Mouse (Mus musculus): ENCODE results near the gene Tnfrsf14. TPM values are rescaled to one million over a fixed set of nuclear protein-coding genes. Genes with fewer than 3 reads are reported as not detected.
A peak's percentile ranks its signal among the peaks of the same experiment; 100 is the strongest.

Tnfrsf14 gene
- polyA plus RNA-seq, 1 experiment from 2014 or later, result 1.1 TPM

GRCm38 (mm10) chr4:154960690-154961225 is 32.4 kb upstream of the Tnfrsf14 start, which contains the start of gene Hes5:
TSS of gene Hes5 (plus strand) at chr4:154960923.
- peak within 1 kb of the TSS; percentile 33; the same call in 1 of the 2 replicates for H3K9ac ChIP-seq
- H3K4me2 ChIP-seq, result peak within 1 kb of the TSS; percentile 88
- WGBS, result under 1% methylated on average over 65 of the region's 65 CpGs
- no peaks in the 10 kb centered on the region for H3K36me3 ChIP-seq
- peaks cover 73% of the 10 kb centered on the region for H3K27me3 ChIP-seq
- ATAC-seq (ENCODE audit: insufficient number of reproducible peaks, low FRiP score, low TSS enrichment, low read depth), result no peak
- peaks cover 59% of the 10 kb centered on the region for H3K4me1 ChIP-seq
- no peaks in the 10 kb centered on the region for H3K9me3 ChIP-seq
- H3K4me3 ChIP-seq, result peak within 1 kb of the TSS; percentile 44
- no peak within 1 kb of the TSS for H3K27ac ChIP-seq

DNA sequence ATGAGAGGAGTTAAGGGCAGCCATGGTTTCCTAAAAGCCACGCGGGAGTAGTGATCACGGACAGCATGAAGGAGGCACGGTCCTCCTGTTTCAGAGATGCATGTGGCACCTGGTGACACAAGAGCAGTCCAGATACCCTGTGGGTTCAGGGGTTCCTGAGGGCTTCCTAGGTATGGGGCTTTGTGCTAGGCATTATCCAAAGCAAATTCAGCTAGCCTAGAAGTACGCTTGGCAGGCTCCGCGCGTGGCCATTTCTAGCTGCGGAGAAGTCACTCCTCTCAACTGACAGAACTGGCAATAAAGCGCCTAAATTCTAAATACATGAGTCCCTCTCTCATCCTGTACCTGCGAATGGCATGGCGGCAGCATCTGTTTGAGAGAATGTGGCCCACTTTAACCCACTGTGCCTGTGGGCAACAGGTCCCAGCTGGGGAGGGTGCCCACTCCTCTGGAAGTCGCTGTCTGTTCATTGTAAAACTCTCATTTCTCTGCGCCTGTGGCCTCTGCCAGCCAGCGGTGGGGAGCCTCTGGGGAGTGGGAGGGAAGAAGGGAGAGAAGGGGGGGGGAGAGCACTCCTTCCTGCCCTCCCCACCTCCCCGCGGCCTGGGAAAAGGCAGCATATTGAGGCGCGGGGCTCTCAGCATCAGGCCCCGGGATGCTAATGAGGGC is 31.8 kb upstream of the Tnfrsf14 start:
- Histone ChIP-seq H3K9ac (0 out of 2 replicates have a peak overlapping the region, but pooled peaks have one; percentile 33), H3K4me3 (peak overlapping the region; percentile 44), H3K27ac (no peak overlapping the region), H3K27me3 (peaks cover 75% of the 10 kb centered on the region), H3K9me3 (no peaks in the 10 kb centered on the region), H3K4me1 (peaks cover 53% of the 10 kb centered on the region), H3K36me3 (no peaks in the 10 kb centered on the region), H3K4me2 (peak overlapping the region; percentile 88)
- whole genome bisulfite sequencing, result 26% methylated on average over 20 of the region's 20 CpGs
- no peak for ATAC-seq (ENCODE audit: insufficient number of reproducible peaks, low FRiP score, low TSS enrichment, low read depth)

- no peaks in the 10 kb centered on the region for H3K9me3 ChIP-seq
- no peak for ATAC-seq (ENCODE audit: insufficient number of reproducible peaks, low FRiP score, low TSS enrichment, low read depth)
- H3K4me3 ChIP-seq, result 0 out of 2 replicates have a peak overlapping the region, but pooled peaks have one; percentile 0
- no peak overlapping the region for H3K27ac ChIP-seq
- no peak overlapping the region for H3K9ac ChIP-seq
- H3K4me2 ChIP-seq, result peak overlapping the region; percentile 24
- peaks cover 89% of the 10 kb centered on the region for H3K27me3 ChIP-seq
- WGBS, result 15% methylated on average over 8 of the region's 8 CpGs
- H3K4me1 ChIP-seq, result peaks cover 44% of the 10 kb centered on the region
- H3K36me3 ChIP-seq, result no peaks in the 10 kb centered on the region
Measured at GRCm38 (mm10) chr4:154958621-154959020, 30.3 kb upstream of the Tnfrsf14 start.

- 3% methylated on average over 15 of the region's 15 CpGs for WGBS
Measured at GRCm38 (mm10) chr4:154958171-154958570, 29.8 kb upstream of the Tnfrsf14 start.

DNA sequence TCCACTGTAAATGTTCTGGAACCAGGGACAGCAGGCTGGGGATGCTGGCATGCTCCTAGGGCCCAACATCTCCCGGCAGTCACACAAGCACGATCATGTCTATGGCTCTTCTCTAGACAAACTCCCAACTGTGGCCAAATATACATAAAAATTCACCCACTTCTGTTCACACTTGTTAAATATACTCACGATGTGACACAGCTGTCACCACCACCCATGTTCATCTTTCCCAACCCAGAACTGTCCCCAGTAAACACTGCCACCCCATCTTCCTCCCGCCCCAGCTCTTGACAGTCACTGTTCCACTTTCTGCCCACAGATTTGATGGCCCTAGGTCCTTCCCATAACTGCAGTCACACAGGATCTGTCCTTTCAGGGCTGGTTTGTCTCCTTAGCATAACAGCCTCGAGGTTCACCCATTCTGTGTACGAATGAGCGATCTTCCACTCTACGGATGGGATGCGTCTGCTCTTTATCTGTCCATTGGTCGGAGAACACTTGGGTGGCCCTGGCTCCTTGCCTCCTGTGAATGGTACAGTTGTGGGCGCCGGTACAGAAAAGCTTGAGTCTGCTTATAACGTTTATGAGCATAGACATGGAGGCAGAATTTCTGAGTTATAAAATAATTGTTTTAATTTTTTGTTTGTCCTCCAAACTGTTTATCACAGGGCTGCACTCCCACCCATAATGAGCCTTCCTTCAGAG is 29.1 kb upstream of the Tnfrsf14 start:
- no peaks in the 10 kb centered on the region for H3K9me3 ChIP-seq
- H3K4me1 ChIP-seq, result peaks cover 43% of the 10 kb centered on the region
- peaks cover 90% of the 10 kb centered on the region for H3K27me3 ChIP-seq
- H3K36me3 ChIP-seq, result no peaks in the 10 kb centered on the region
- H3K4me2 ChIP-seq, result no peak overlapping the region
- H3K27ac ChIP-seq, result no peak overlapping the region
- no peak overlapping the region for H3K4me3 ChIP-seq
- H3K9ac ChIP-seq, result no peak overlapping the region
- 51% methylated on average over 13 of the region's 13 CpGs for whole genome bisulfite sequencing
- no peak for ATAC-seq (ENCODE audit: insufficient number of reproducible peaks, low FRiP score, low TSS enrichment, low read depth)

More at GRCm38 (mm10) chr4:154958171-154958570, 29.8 kb upstream of the Tnfrsf14 start:
- H3K4me3 ChIP-seq, result 0 out of 2 replicates have a peak overlapping the region, but pooled peaks have one; percentile 0
- H3K27me3 ChIP-seq, result peaks cover 90% of the 10 kb centered on the region
- peak overlapping the region; percentile 24 for H3K4me2 ChIP-seq
- H3K4me1 ChIP-seq, result peaks cover 40% of the 10 kb centered on the region
- no peaks in the 10 kb centered on the region for H3K9me3 ChIP-seq
- H3K9ac ChIP-seq, result no peak overlapping the region
- no peak overlapping the region for H3K27ac ChIP-seq
- no peaks in the 10 kb centered on the region for H3K36me3 ChIP-seq
- ATAC-seq (ENCODE audit: insufficient number of reproducible peaks, low FRiP score, low TSS enrichment, low read depth), result peak; percentile 36; the same call in 1 of the 2 replicates

DNA sequence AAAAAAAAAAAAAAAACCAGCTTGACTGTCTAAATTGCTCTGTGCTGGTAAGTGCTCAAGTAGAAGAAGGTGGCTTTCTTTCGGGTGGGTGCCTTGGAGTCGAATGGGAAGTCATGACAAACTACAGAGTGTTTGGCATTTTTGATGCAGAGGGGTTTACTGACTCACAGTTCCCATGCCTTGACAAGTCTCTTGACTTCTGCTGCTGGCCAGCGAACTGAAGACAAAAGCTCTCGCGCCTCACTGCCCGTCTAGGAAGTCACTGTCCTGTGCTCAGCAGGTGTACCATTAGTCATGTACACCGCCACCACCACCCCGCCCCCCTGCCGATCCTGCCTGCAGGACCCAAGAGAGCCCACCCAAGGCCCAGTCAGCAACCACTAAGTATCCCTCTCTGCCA is 28.2 kb upstream of the Tnfrsf14 start:
- Histone ChIP-seq H3K9ac (no peak overlapping the region), H3K27me3 (peaks cover 90% of the 10 kb centered on the region), H3K27ac (no peak overlapping the region), H3K4me3 (no peak overlapping the region), H3K4me2 (no peak overlapping the region), H3K4me1 (peaks cover 39% of the 10 kb centered on the region), H3K36me3 (no peaks in the 10 kb centered on the region), H3K9me3 (no peaks in the 10 kb centered on the region)
- ATAC-seq (ENCODE audit: insufficient number of reproducible peaks, low FRiP score, low TSS enrichment, low read depth), result no peak
- 56% methylated on average over 9 of the region's 9 CpGs for WGBS

DNA sequence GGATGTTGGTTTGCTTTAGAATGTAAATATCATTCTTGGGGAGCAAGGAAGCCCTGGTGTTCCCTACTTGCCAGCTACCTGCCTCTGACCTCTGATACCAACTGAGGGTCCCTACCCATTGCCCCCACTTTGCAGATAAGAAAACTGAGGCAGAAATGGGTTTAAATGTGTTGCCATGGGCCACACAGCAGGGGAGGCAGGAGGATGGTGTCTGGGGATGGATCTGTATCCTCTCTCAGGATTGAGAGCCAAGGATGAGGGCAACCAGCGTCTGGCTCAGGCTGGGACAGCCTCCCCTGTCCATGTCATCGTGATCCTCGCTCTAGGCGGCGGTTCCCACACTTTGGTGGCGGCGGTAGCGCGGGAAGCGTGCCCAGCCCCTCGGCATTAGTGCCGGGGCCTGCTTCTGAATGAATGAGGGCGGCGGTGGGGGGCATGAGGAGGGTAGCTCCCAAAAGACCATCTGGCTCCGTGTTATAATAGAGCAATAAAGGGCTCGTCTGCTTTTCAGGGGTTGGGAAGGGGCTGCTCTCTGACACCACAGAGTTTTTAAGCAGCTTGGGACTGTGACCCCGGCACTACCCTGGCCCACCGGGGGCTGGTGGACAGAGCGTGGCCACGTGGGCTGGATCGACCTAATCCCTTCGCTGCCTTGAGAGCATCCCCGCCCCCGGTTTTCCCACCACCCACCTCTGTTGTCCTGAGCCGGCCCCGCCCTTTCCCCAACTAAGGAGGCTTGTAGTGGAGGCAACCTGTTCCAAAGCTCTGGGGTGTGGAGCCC is 24.3 kb upstream of the Tnfrsf14 start:
- ATAC-seq (ENCODE audit: insufficient number of reproducible peaks, low FRiP score, low TSS enrichment, low read depth), result no peak
- H3K4me2 ChIP-seq, result no peak overlapping the region
- H3K9ac ChIP-seq, result no peak overlapping the region
- no peaks in the 10 kb centered on the region for H3K36me3 ChIP-seq
- peaks cover 83% of the 10 kb centered on the region for H3K27me3 ChIP-seq
- no peaks in the 10 kb centered on the region for H3K9me3 ChIP-seq
- no peak overlapping the region for H3K27ac ChIP-seq
- WGBS, result 2% methylated on average over 26 of the region's 26 CpGs
- no peak overlapping the region for H3K4me3 ChIP-seq
- H3K4me1 ChIP-seq, result peaks cover 18% of the 10 kb centered on the region

- H3K4me1 ChIP-seq, result peaks cover 28% of the 10 kb centered on the region
- peaks cover 62% of the 10 kb centered on the region for H3K27me3 ChIP-seq
- no peak for ATAC-seq (ENCODE audit: insufficient number of reproducible peaks, low FRiP score, low TSS enrichment, low read depth)
- H3K9ac ChIP-seq, result no peak overlapping the region
- H3K4me3 ChIP-seq, result no peak overlapping the region
- WGBS, result 10% methylated on average over 16 of the region's 16 CpGs
- H3K9me3 ChIP-seq, result no peaks in the 10 kb centered on the region
- no peak overlapping the region for H3K27ac ChIP-seq
- 0 out of 2 replicates have a peak overlapping the region, but pooled peaks have one; percentile 5 for H3K4me2 ChIP-seq
- no peaks in the 10 kb centered on the region for H3K36me3 ChIP-seq
Measured at GRCm38 (mm10) chr4:154949589-154949982, 21.2 kb upstream of the Tnfrsf14 start.

GRCm38 (mm10) chr4:154948940-154949588 is 20.7 kb upstream of the Tnfrsf14 start:
- Histone ChIP-seq H3K36me3 (no peaks in the 10 kb centered on the region), H3K9ac (no peak overlapping the region), H3K9me3 (no peaks in the 10 kb centered on the region), H3K27ac (no peak overlapping the region), H3K4me2 (no peak overlapping the region), H3K4me3 (no peak overlapping the region), H3K27me3 (peaks cover 57% of the 10 kb centered on the region), H3K4me1 (peaks cover 29% of the 10 kb centered on the region)
- 73% methylated on average over 6 of the region's 6 CpGs for WGBS
- ATAC-seq (ENCODE audit: insufficient number of reproducible peaks, low FRiP score, low TSS enrichment, low read depth), result no peak

- Histone ChIP-seq H3K4me3 (no peak overlapping the region), H3K27ac (no peak overlapping the region), H3K9me3 (no peaks in the 10 kb centered on the region), H3K4me2 (no peak overlapping the region), H3K27me3 (peaks cover 49% of the 10 kb centered on the region), H3K9ac (no peak overlapping the region), H3K36me3 (no peaks in the 10 kb centered on the region), H3K4me1 (peaks cover 30% of the 10 kb centered on the region)
- 44% methylated on average over 14 of the region's 14 CpGs for WGBS
- ATAC-seq (ENCODE audit: insufficient number of reproducible peaks, low FRiP score, low TSS enrichment, low read depth), result no peak
Measured at GRCm38 (mm10) chr4:154948066-154948939, 19.9 kb upstream of the Tnfrsf14 start.

Data from limb, embryonic 15.5 days (tissue).